Mouse (Mus musculus) lung, adult 2 months (tissue): ENCODE measurements around the gene Cacna1e.

Experiments
- CTCF ChIP-seq: fragments of 200-500 bp; IDR thresholded peaks from 2 replicates; pipeline ENCODE4 v1.5.1; 2011; ENCODE audit warnings: mild to moderate bottlenecking, low read length, control low read depth; ENCODE audit not compliant: insufficient read depth
- POLR2A ChIP-seq: fragments of 200-500 bp; IDR thresholded peaks from 2 replicates; pipeline ENCODE4 v1.6.1; 2011; ENCODE audit warnings: low read depth, mild to moderate bottlenecking, control low read depth, low read length, borderline replicate concordance; ENCODE audit errors: extremely low read depth

DNA sequence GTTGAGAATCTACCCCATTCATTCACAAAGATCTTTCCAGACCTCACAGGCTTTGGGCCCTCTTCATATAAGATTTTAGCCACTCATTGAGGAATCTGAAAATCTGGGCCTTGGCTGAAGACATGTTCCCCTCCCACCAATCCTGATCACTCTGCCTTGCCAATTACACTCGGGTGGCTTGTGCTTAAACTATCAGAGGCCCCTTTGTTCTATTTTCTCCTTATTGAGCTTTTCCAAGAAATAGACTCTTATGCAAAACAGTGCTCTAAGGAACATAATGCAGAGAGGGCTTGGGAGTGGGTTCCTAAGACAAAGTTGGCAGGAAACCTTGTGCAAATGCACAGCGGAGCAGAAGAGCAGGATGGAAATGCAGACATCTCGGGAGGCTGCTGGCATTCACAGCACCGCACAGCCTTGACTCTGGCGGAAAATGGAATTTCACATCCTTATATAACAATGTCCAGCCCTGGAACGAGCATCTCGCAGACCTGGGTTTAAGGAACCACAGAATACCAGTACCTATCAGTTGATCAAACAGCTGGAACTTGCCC, 153.8 kb downstream of the Cacna1e start:
- TF ChIP-seq POLR2A = no peak
- no peak for TF ChIP-seq CTCF
